Mouse (Mus musculus) limb, embryonic 11.5 days (tissue): ENCODE measurements around the gene Btc. TPM values are rescaled to one million over a fixed set of nuclear protein-coding genes. Genes with fewer than 3 reads are reported as not detected.

Experiments
- ATAC-seq: fragments of 200-750 bp; cut with Nextera tagmentation; 2 replicates; pipeline ENCODE4 v1.8.0; 2017; ENCODE audit warnings: low read depth; ENCODE audit not compliant: insufficient number of reproducible peaks, low FRiP score, low TSS enrichment
- DNase-seq: peaks from one replicate; pipeline ENCODE4 v3.0.0-alpha.2; 2015; ENCODE audit warnings: low spot score
- H3K27ac ChIP-seq: fragments of 300-500 bp; sonication (generic); replicated peaks from 2 replicates; pipeline ENCODE4 v1.5.1; 2014; ENCODE audit warnings: low read depth, mild to moderate bottlenecking, low read length
- H3K27me3 ChIP-seq: fragments of 300-500 bp; sonication (generic); 2 replicates; pipeline ENCODE4 v1.6.1; 2014; ENCODE audit warnings: mild to moderate bottlenecking, low read length, mixed read lengths; ENCODE audit not compliant: control insufficient read depth, insufficient read depth
- H3K36me3 ChIP-seq: fragments of 300-500 bp; sonication (generic); 2 replicates; pipeline ENCODE4 v1.6.1; 2014; ENCODE audit warnings: mild to moderate bottlenecking, low read length, moderate library complexity, mixed read lengths; ENCODE audit not compliant: control insufficient read depth, insufficient read depth
- H3K4me1 ChIP-seq: fragments of 300-500 bp; sonication (generic); 2 replicates; pipeline ENCODE4 v1.6.1; 2014; ENCODE audit warnings: low read length, mixed read lengths; ENCODE audit not compliant: control insufficient read depth, insufficient read depth
- H3K4me2 ChIP-seq: fragments of 300-500 bp; sonication (generic); 2 replicates; pipeline ENCODE4 v1.6.1; 2014; ENCODE audit warnings: low read depth, mild to moderate bottlenecking, moderate library complexity; ENCODE audit not compliant: severe bottlenecking
- H3K4me3 ChIP-seq: fragments of 300-500 bp; sonication (generic); 2 replicates; pipeline ENCODE4 v1.5.1; 2014; ENCODE audit warnings: low read depth, low read length
- H3K9ac ChIP-seq: fragments of 300-500 bp; sonication (generic); 2 replicates; pipeline ENCODE4 v1.6.1; 2014; ENCODE audit warnings: mild to moderate bottlenecking, low read length
- H3K9me3 ChIP-seq: fragments of 300-500 bp; sonication (generic); 2 replicates; pipeline ENCODE4 v1.6.1; 2016; ENCODE audit warnings: low read length; ENCODE audit not compliant: control insufficient read depth
- WGBS: fragments of 180-500 bp; shearing (Covaris S2); extraction: QIAGEN DNeasy Blood & Tissue Kit; methylation state at CpG from one replicate; pipeline ENCODE4 v1.1.7; 2014; 5-methylcytosine and 5-hydroxymethylcytosine counted together
- polyA plus RNA-seq: library from polyadenylated mRNA; unstranded; fragments of >200 nt; fragmentation: Nextera tagmentation; extraction: Ambion mirVana; gene quantifications from 2 replicates; pipeline ENCODE4 v1.2.1, GENCODE M21; 2014

Gene Btc
- polyA plus RNA-seq, 1 experiment from 2014 or later = 0.19 TPM

- no peak overlapping the region for H3K27ac ChIP-seq
- no peaks in the 10 kb centered on the region for H3K9me3 ChIP-seq
- H3K9ac ChIP-seq = no peak overlapping the region
- no peaks in the 10 kb centered on the region for H3K36me3 ChIP-seq
- DNase-seq (no peak), ATAC-seq (no peak)
- H3K4me2 ChIP-seq = no peak overlapping the region
- H3K27me3 ChIP-seq = no peaks in the 10 kb centered on the region
- H3K4me3 ChIP-seq = no peak overlapping the region
- H3K4me1 ChIP-seq = no peaks in the 10 kb centered on the region
- WGBS = 82% methylated on average over 5 of the region's 5 CpGs
Measured at GRCm38 (mm10) chr5:91341981-91342760, 60.6 kb downstream of the Btc start.

GRCm38 (mm10) chr5:91334227-91334626 is 68.6 kb downstream of the Btc start:
- no peak overlapping the region for H3K4me3 ChIP-seq
- 86% methylated on average over 4 of the region's 4 CpGs for WGBS
- H3K4me1 ChIP-seq = no peaks in the 10 kb centered on the region
- H3K9ac ChIP-seq = no peak overlapping the region
- DNase-seq (no peak), ATAC-seq (no peak)
- H3K4me2 ChIP-seq = no peak overlapping the region
- no peak overlapping the region for H3K27ac ChIP-seq
- H3K27me3 ChIP-seq = no peaks in the 10 kb centered on the region
- H3K9me3 ChIP-seq = no peaks in the 10 kb centered on the region
- H3K36me3 ChIP-seq = no peaks in the 10 kb centered on the region

- Histone ChIP-seq H3K4me1 (no peaks in the 10 kb centered on the region), H3K9ac (no peak overlapping the region), H3K27me3 (no peaks in the 10 kb centered on the region), H3K4me2 (no peak overlapping the region), H3K4me3 (no peak overlapping the region), H3K9me3 (no peaks in the 10 kb centered on the region), H3K27ac (no peak overlapping the region), H3K36me3 (no peaks in the 10 kb centered on the region)
- 82% methylated on average over 4 of the region's 4 CpGs for WGBS
- DNase-seq (no peak), ATAC-seq (no peak)
Measured at GRCm38 (mm10) chr5:91332079-91332865, 70.5 kb downstream of the Btc start.

DNA sequence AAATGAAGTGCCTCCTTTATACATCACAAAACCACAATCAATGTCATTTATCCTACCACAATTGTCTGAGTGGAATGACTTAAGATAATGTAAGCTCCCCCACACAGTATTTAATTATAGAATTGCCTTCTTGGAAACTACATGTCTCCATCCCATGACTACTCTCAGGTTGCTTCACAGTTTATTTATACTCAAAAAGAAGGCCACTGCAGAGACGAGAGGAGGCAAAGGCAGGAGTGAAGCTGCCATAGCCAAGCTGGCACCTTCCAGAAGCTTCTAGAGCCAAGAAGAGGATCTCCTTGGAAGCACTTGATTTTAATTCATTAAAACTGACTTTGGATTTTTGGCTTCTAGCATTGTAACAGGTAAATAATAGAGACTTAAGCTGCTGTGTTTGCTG is 81.0 kb downstream of the Btc start:
- ATAC-seq (no peak), DNase-seq (no peak)
- WGBS = 84% methylated on average over 1 of the region's 1 CpGs

GRCm38 (mm10) chr5:91320348-91320747 is 82.4 kb downstream of the Btc start:
- WGBS = 88% methylated on average over 4 of the region's 4 CpGs
- Histone ChIP-seq H3K9ac (no peak overlapping the region), H3K4me1 (no peaks in the 10 kb centered on the region), H3K4me2 (no peak overlapping the region), H3K4me3 (no peak overlapping the region), H3K36me3 (no peaks in the 10 kb centered on the region), H3K27ac (no peak overlapping the region), H3K27me3 (no peaks in the 10 kb centered on the region), H3K9me3 (no peaks in the 10 kb centered on the region)
- DNase-seq = no peak
- no peak for ATAC-seq

More for the DNA sequence above, 81.0 kb downstream of the Btc start:
- Histone ChIP-seq H3K27me3 (no peaks in the 10 kb centered on the region), H3K4me1 (no peaks in the 10 kb centered on the region), H3K27ac (no peak overlapping the region), H3K4me3 (no peak overlapping the region), H3K4me2 (no peak overlapping the region), H3K9me3 (no peaks in the 10 kb centered on the region), H3K9ac (no peak overlapping the region), H3K36me3 (no peaks in the 10 kb centered on the region)

- Histone ChIP-seq H3K36me3 (no peaks in the 10 kb centered on the region), H3K9ac (no peak overlapping the region), H3K27ac (no peak overlapping the region), H3K4me2 (no peak overlapping the region), H3K4me3 (no peak overlapping the region), H3K9me3 (no peaks in the 10 kb centered on the region), H3K4me1 (no peaks in the 10 kb centered on the region), H3K27me3 (no peaks in the 10 kb centered on the region)
- no peak for DNase-seq
- no peak for ATAC-seq
- 69% methylated on average over 4 of the region's 4 CpGs for WGBS
Measured at GRCm38 (mm10) chr5:91313971-91314370, 88.8 kb downstream of the Btc start.

DNA sequence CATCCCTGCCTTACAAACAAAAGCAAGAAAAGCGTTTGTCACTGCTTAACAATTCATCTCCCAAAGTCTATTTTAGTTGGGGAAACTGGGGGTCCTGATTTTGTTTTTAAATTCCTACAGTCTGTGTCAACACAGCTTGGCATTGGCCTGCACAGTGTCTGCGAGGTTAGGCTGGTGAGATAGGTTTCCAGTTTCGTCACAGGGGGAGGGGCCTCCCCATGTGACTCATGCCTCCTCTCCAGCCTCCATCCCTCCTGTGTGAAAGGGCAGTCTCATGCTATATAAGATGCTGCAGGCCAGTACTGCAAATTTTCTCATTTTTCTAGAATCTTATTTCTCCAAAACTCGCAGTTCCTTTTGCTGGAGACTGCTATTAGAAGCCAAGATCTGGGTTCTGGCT is 91.0 kb downstream of the Btc start:
- no peak for DNase-seq
- H3K9me3 ChIP-seq = no peaks in the 10 kb centered on the region
- H3K4me2 ChIP-seq = no peak overlapping the region
- no peak for ATAC-seq
- 48% methylated on average over 4 of the region's 4 CpGs for WGBS
- H3K27ac ChIP-seq = no peak overlapping the region
- no peak overlapping the region for H3K4me3 ChIP-seq
- no peaks in the 10 kb centered on the region for H3K4me1 ChIP-seq
- no peaks in the 10 kb centered on the region for H3K36me3 ChIP-seq
- H3K27me3 ChIP-seq = no peaks in the 10 kb centered on the region
- H3K9ac ChIP-seq = no peak overlapping the region

DNA sequence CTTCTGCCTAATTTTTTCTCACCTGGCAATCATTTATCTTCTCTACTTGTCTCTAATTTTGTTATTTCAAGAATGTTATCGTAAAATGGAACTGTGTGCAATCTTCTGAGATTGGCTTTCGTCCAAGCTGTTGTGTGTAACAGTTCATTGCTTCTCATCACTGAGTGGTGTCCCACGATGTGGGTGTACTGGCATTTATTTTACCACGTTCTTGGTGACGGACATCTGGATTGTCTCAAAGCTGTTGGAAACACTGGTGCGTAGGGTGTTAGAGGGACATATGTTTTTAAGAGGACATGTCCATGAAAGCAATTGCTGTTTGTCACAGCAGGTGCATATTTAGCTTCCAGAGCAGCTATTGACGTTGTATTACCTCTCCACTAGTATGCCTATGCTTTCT is 94.2 kb downstream of the Btc start:
- no peak overlapping the region for H3K27ac ChIP-seq
- 82% methylated on average over 7 of the region's 7 CpGs for WGBS
- no peaks in the 10 kb centered on the region for H3K9me3 ChIP-seq
- no peak for DNase-seq
- H3K27me3 ChIP-seq = no peaks in the 10 kb centered on the region
- no peak overlapping the region for H3K4me3 ChIP-seq
- H3K36me3 ChIP-seq = no peaks in the 10 kb centered on the region
- no peak for ATAC-seq
- no peaks in the 10 kb centered on the region for H3K4me1 ChIP-seq
- no peak overlapping the region for H3K4me2 ChIP-seq
- no peak overlapping the region for H3K9ac ChIP-seq
